Mouse (Mus musculus) cerebellum, adult 2 months (tissue): ENCODE data around the gene Fam174b. TPM values are rescaled to one million over a fixed set of nuclear protein-coding genes. Genes with fewer than 3 reads are reported as not detected.

ENCODE experiments used
- DNase-seq, 2 experiments: peaks; one replicate each; pipeline ENCODE4 v3.0.0; 2021
- H3K27ac ChIP-seq: fragments of 200-500 bp; 2 replicates; pipeline ENCODE4 v1.5.1; 2012; ENCODE audit warnings: low read length, control low read depth, inconsistent platforms; ENCODE audit not compliant: insufficient read depth
- H3K27me3 ChIP-seq: fragments of 200-500 bp; 2 replicates; pipeline ENCODE4 v1.6.1; 2012; ENCODE audit warnings: inconsistent platforms, mild to moderate bottlenecking, low read length, moderate library complexity; ENCODE audit not compliant: control insufficient read depth, insufficient read depth
- H3K4me1 ChIP-seq: fragments of 200-500 bp; 2 replicates; pipeline ENCODE4 v1.6.1; 2011; ENCODE audit warnings: low read length; ENCODE audit not compliant: control insufficient read depth, insufficient read depth
- H3K4me3 ChIP-seq: fragments of 200-500 bp; replicated peaks from 2 replicates; pipeline ENCODE3; 2011; ENCODE audit warnings: mild to moderate bottlenecking, low read depth, low read length, control low read depth; ENCODE audit not compliant: insufficient read depth
- CTCF ChIP-seq: fragments of 200-500 bp; IDR thresholded peaks from 2 replicates; pipeline ENCODE4 v1.5.1; 2011; ENCODE audit warnings: low read depth, mild to moderate bottlenecking, control low read depth, low read length, moderate library complexity, borderline replicate concordance; ENCODE audit not compliant: insufficient read depth
- POLR2A ChIP-seq: fragments of 200-500 bp; IDR thresholded peaks from 2 replicates; pipeline ENCODE4 v1.6.1; 2011; ENCODE audit warnings: low read length, control low read depth, borderline replicate concordance; ENCODE audit not compliant: insufficient read depth
- WGBS: fragments of 180-500 bp; shearing (Covaris S2); methylation state at CpG from one replicate; pipeline ENCODE4 v1.1.7; 2018; 5-methylcytosine and 5-hydroxymethylcytosine counted together
- polyA plus RNA-seq: library from polyadenylated mRNA; depleted of rRNA; stranded (reverse); fragments of >200 nt; gene quantifications from 2 replicates; pipeline ENCODE4 v1.2.3, GENCODE M21; 2012

Gene Fam174b
- polyA plus RNA-seq, 1 experiment = 25.1 TPM

GRCm38 (mm10) chr7:73772275-73772765, 32.2 kb downstream of the Fam174b start:
- Histone ChIP-seq H3K4me3 (no peak overlapping the region), H3K27me3 (no peaks in the 10 kb centered on the region), H3K4me1 (no peaks in the 10 kb centered on the region), H3K27ac (no peak overlapping the region)
- no peak for DNase-seq
- TF ChIP-seq POLR2A = no peak
- TF ChIP-seq CTCF = no peak
- 30% methylated on average over 14 of the region's 14 CpGs for WGBS

- Histone ChIP-seq H3K27me3 (no peaks in the 10 kb centered on the region), H3K4me3 (no peak overlapping the region), H3K4me1 (no peaks in the 10 kb centered on the region), H3K27ac (no peak overlapping the region)
- WGBS = 78% methylated on average over 9 of the region's 9 CpGs
- TF ChIP-seq CTCF = no peak
- TF ChIP-seq POLR2A = no peak
- no peak for DNase-seq
These were observed 34.7 kb downstream of the Fam174b start for GRCm38 (mm10) chr7:73774781-73775180.

GRCm38 (mm10) chr7:73777777-73778176, 37.7 kb downstream of the Fam174b start:
- no peak for TF ChIP-seq POLR2A
- no peak for TF ChIP-seq CTCF
- WGBS = 80% methylated on average over 3 of the region's 3 CpGs
- DNase-seq = no peak

GRCm38 (mm10) chr7:73784736-73785428, 44.8 kb downstream of the Fam174b start:
- H3K27me3 ChIP-seq = no peaks in the 10 kb centered on the region
- H3K4me1 ChIP-seq = no peaks in the 10 kb centered on the region
- WGBS = 58% methylated on average over 4 of the region's 4 CpGs
- H3K27ac ChIP-seq = no peak overlapping the region
- TF ChIP-seq POLR2A = no peak
- TF ChIP-seq CTCF = no peak
- no peak overlapping the region for H3K4me3 ChIP-seq
- no peak for DNase-seq

More at GRCm38 (mm10) chr7:73777777-73778176, 37.7 kb downstream of the Fam174b start:
- H3K4me3 ChIP-seq = no peak overlapping the region
- H3K4me1 ChIP-seq = no peaks in the 10 kb centered on the region
- no peaks in the 10 kb centered on the region for H3K27me3 ChIP-seq
- H3K27ac ChIP-seq = no peak overlapping the region

- 92% methylated on average over 4 of the region's 4 CpGs for WGBS
These were observed 45.7 kb downstream of the Fam174b start for GRCm38 (mm10) chr7:73785815-73786214.

GRCm38 (mm10) chr7:73787513-73787912, 47.4 kb downstream of the Fam174b start:
- 80% methylated on average over 8 of the region's 8 CpGs for WGBS
- Histone ChIP-seq H3K4me1 (no peaks in the 10 kb centered on the region), H3K27me3 (no peaks in the 10 kb centered on the region; the same call in 1 of the 2 replicates), H3K27ac (no peak overlapping the region), H3K4me3 (no peak overlapping the region)
- no peak for TF ChIP-seq POLR2A
- no peak for DNase-seq

More at GRCm38 (mm10) chr7:73785815-73786214, 45.7 kb downstream of the Fam174b start:
- H3K4me1 ChIP-seq = no peaks in the 10 kb centered on the region
- no peaks in the 10 kb centered on the region for H3K27me3 ChIP-seq
- TF ChIP-seq CTCF = no peak
- no peak for TF ChIP-seq POLR2A
- H3K4me3 ChIP-seq = no peak overlapping the region
- DNase-seq = no peak
- no peak overlapping the region for H3K27ac ChIP-seq

GRCm38 (mm10) chr7:73791096-73791495, 51.0 kb downstream of the Fam174b start:
- no peak overlapping the region for H3K27ac ChIP-seq
- WGBS = 80% methylated on average over 8 of the region's 8 CpGs
- H3K27me3 ChIP-seq = no peaks in the 10 kb centered on the region; the same call in 1 of the 2 replicates
- TF ChIP-seq POLR2A = no peak
- no peak for TF ChIP-seq CTCF
- H3K4me3 ChIP-seq = no peak overlapping the region
- no peak for DNase-seq
- no peaks in the 10 kb centered on the region for H3K4me1 ChIP-seq

GRCm38 (mm10) chr7:73792155-73792554, 52.1 kb downstream of the Fam174b start:
- no peak overlapping the region for H3K27ac ChIP-seq

More at GRCm38 (mm10) chr7:73792155-73792554, 52.1 kb downstream of the Fam174b start:
- no peaks in the 10 kb centered on the region for H3K4me1 ChIP-seq
- no peak for DNase-seq
- no peak overlapping the region for H3K4me3 ChIP-seq
- TF ChIP-seq CTCF (no peak), POLR2A (no peak)
- no peaks in the 10 kb centered on the region; the same call in 1 of the 2 replicates for H3K27me3 ChIP-seq
- WGBS = 88% methylated on average over 4 of the region's 4 CpGs
